Mouse (Mus musculus) embryonic facial prominence, embryonic 15.5 days (tissue): ENCODE measurements at regions not wholly inside any gene's neighbourhood (a gene's known extent, or its start where the extent isn't known, plus 50 kb on each side); places are given as distances from the start of the nearest gene placed in this dataset.

ENCODE experiments used
- ATAC-seq: fragments of 200-750 bp; cut with Nextera tagmentation; 2 replicates; pipeline ENCODE4 v1.8.0; 2017; ENCODE audit warnings: low read depth, moderate TSS enrichment; ENCODE audit not compliant: insufficient number of reproducible peaks, low FRiP score, low TSS enrichment
- H3K27ac ChIP-seq: fragments of 300-500 bp; sonication (generic); replicated peaks from 2 replicates; pipeline ENCODE4 v1.5.1; 2015; ENCODE audit warnings: mild to moderate bottlenecking, inconsistent platforms
- H3K27me3 ChIP-seq: fragments of 300-500 bp; sonication (generic); 2 replicates; pipeline ENCODE4 v1.6.1; 2015; ENCODE audit warnings: inconsistent platforms
- H3K36me3 ChIP-seq: fragments of 300-500 bp; sonication (generic); 2 replicates; pipeline ENCODE4 v1.6.1; 2015; ENCODE audit warnings: mild to moderate bottlenecking, inconsistent platforms
- H3K4me1 ChIP-seq: fragments of 300-500 bp; sonication (generic); 2 replicates; pipeline ENCODE4 v1.6.1; 2015; ENCODE audit warnings: inconsistent platforms
- H3K4me2 ChIP-seq: fragments of 300-500 bp; sonication (generic); replicated peaks from 2 replicates; pipeline ENCODE4 v1.6.1; 2015; ENCODE audit warnings: mild to moderate bottlenecking, inconsistent platforms
- H3K4me3 ChIP-seq: fragments of 300-500 bp; sonication (generic); replicated peaks from 2 replicates; pipeline ENCODE4 v1.5.1; 2015; ENCODE audit warnings: mild to moderate bottlenecking, inconsistent platforms
- H3K9ac ChIP-seq: fragments of 300-500 bp; sonication (generic); 2 replicates; pipeline ENCODE4 v1.6.1; 2015; ENCODE audit warnings: inconsistent platforms
- H3K9me3 ChIP-seq: fragments of 300-500 bp; sonication (generic); replicated peaks from 2 replicates; pipeline ENCODE4 v1.6.1; 2016; ENCODE audit warnings: inconsistent platforms
- WGBS: fragments of 180-500 bp; shearing (Covaris S2); methylation state at CpG from one replicate; pipeline ENCODE4 v1.1.7; 2015; 5-methylcytosine and 5-hydroxymethylcytosine counted together

GRCm38 (mm10) chr17:60804715-60805449 is 1791.7 kb upstream of the Nudt12 start:
- Histone ChIP-seq H3K4me3 (no peak overlapping the region), H3K9me3 (no peaks in the 10 kb centered on the region), H3K27ac (no peak overlapping the region), H3K9ac (no peak overlapping the region), H3K4me2 (no peak overlapping the region), H3K36me3 (no peaks in the 10 kb centered on the region), H3K27me3 (no peaks in the 10 kb centered on the region), H3K4me1 (no peaks in the 10 kb centered on the region)
- ATAC-seq = no peak
- WGBS = 60% methylated on average over 8 of the region's 8 CpGs

- Histone ChIP-seq H3K4me3 (no peak overlapping the region), H3K4me2 (no peak overlapping the region), H3K9ac (no peak overlapping the region), H3K36me3 (no peaks in the 10 kb centered on the region), H3K27ac (no peak overlapping the region), H3K4me1 (no peaks in the 10 kb centered on the region), H3K27me3 (no peaks in the 10 kb centered on the region), H3K9me3 (no peaks in the 10 kb centered on the region)
- WGBS = 61% methylated on average over 2 of the region's 2 CpGs
- no peak for ATAC-seq
These were observed 1749.1 kb upstream of the Nudt12 start for GRCm38 (mm10) chr17:60762270-60762669.

- no peaks in the 10 kb centered on the region for H3K4me1 ChIP-seq
- no peak overlapping the region for H3K4me2 ChIP-seq
- no peak for ATAC-seq
- H3K36me3 ChIP-seq = no peaks in the 10 kb centered on the region
- H3K27ac ChIP-seq = no peak overlapping the region
- no peaks in the 10 kb centered on the region for H3K27me3 ChIP-seq
- no peak overlapping the region for H3K9ac ChIP-seq
- H3K4me3 ChIP-seq = no peak overlapping the region
- H3K9me3 ChIP-seq = no peaks in the 10 kb centered on the region
These were observed 1747.9 kb upstream of the Nudt12 start for GRCm38 (mm10) chr17:60761100-60761499.

- WGBS = 68% methylated on average over 1 of the region's 1 CpGs
- H3K4me1 ChIP-seq = no peaks in the 10 kb centered on the region
These were observed 1729.7 kb upstream of the Nudt12 start for GRCm38 (mm10) chr17:60742856-60743255.

GRCm38 (mm10) chr17:60738211-60738610 is 1725.0 kb upstream of the Nudt12 start:
- WGBS = 17% methylated on average over 1 of the region's 1 CpGs
- no peaks in the 10 kb centered on the region for H3K27me3 ChIP-seq
- H3K9me3 ChIP-seq = no peaks in the 10 kb centered on the region
- no peak overlapping the region for H3K27ac ChIP-seq
- no peak overlapping the region for H3K4me2 ChIP-seq
- no peaks in the 10 kb centered on the region for H3K36me3 ChIP-seq
- no peaks in the 10 kb centered on the region for H3K4me1 ChIP-seq
- no peak overlapping the region for H3K4me3 ChIP-seq
- no peak for ATAC-seq
- H3K9ac ChIP-seq = no peak overlapping the region

More at GRCm38 (mm10) chr17:60742856-60743255, 1729.7 kb upstream of the Nudt12 start:
- H3K27ac ChIP-seq = no peak overlapping the region
- no peak overlapping the region for H3K4me2 ChIP-seq
- no peak overlapping the region for H3K4me3 ChIP-seq
- H3K9ac ChIP-seq = no peak overlapping the region
- H3K27me3 ChIP-seq = no peaks in the 10 kb centered on the region
- no peaks in the 10 kb centered on the region for H3K9me3 ChIP-seq
- no peak for ATAC-seq
- H3K36me3 ChIP-seq = no peaks in the 10 kb centered on the region

- ATAC-seq = no peak
- no peak overlapping the region for H3K4me2 ChIP-seq
- no peak overlapping the region for H3K9ac ChIP-seq
- H3K36me3 ChIP-seq = no peaks in the 10 kb centered on the region
- H3K9me3 ChIP-seq = no peaks in the 10 kb centered on the region
- no peaks in the 10 kb centered on the region for H3K4me1 ChIP-seq
- 81% methylated on average over 2 of the region's 2 CpGs for WGBS
- H3K4me3 ChIP-seq = no peak overlapping the region
- H3K27ac ChIP-seq = no peak overlapping the region
- H3K27me3 ChIP-seq = no peaks in the 10 kb centered on the region
These were observed 1707.0 kb upstream of the Nudt12 start for GRCm38 (mm10) chr17:60720138-60720537.

- Histone ChIP-seq H3K9ac (no peak overlapping the region), H3K9me3 (no peaks in the 10 kb centered on the region), H3K27me3 (no peaks in the 10 kb centered on the region), H3K4me1 (no peaks in the 10 kb centered on the region), H3K4me3 (no peak overlapping the region), H3K27ac (no peak overlapping the region), H3K4me2 (no peak overlapping the region), H3K36me3 (no peaks in the 10 kb centered on the region)
- no peak for ATAC-seq
These were observed 1704.9 kb upstream of the Nudt12 start for GRCm38 (mm10) chr17:60717931-60718621.

GRCm38 (mm10) chr17:60717494-60717893 is 1704.3 kb upstream of the Nudt12 start:
- WGBS = 67% methylated on average over 2 of the region's 2 CpGs
- no peaks in the 10 kb centered on the region for H3K27me3 ChIP-seq
- no peak overlapping the region for H3K4me2 ChIP-seq
- H3K4me3 ChIP-seq = no peak overlapping the region
- no peaks in the 10 kb centered on the region for H3K9me3 ChIP-seq
- no peaks in the 10 kb centered on the region for H3K36me3 ChIP-seq
- ATAC-seq = no peak
- no peak overlapping the region for H3K27ac ChIP-seq
- no peaks in the 10 kb centered on the region for H3K4me1 ChIP-seq
- H3K9ac ChIP-seq = no peak overlapping the region
